Mouse (Mus musculus): Measurements from ENCODE around the gene Fat1.

Gene Fat1

GRCm38 (mm10) chr8:44961492-44961891, 26.2 kb downstream of the Fat1 start:
- DNase-seq (ENCODE audit: low read depth, low spot score): no peak

GRCm38 (mm10) chr8:44962572-44963231, 27.5 kb downstream of the Fat1 start:
- DNase-seq (ENCODE audit: low read depth, low spot score): no peak

DNA sequence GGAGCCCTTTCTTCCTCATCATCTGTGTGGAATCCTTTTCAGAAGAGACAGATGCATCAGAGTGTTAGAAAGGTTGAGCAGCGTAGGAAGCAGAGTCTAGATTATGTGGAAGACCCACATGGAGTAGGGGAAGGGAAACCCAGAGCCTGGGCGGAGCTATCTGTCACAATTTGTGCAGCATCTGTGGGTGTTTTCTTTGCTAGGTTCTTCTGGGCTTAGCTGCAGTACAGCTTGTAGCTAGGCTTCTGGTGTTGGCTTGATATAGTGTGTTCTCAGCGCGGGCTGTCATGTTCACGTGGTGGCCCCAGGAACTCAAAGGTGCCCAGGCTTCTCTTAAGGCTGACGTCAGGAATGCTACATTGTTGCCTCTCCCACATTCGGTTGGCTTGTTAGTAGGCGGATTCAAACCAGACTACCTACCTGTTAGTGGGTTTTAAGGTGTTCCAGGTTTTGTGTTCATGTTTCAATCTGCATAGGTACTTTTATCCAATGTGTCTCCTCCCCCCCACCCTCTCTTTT, 32.3 kb downstream of the Fat1 start:
- DNase-seq (ENCODE audit: low read depth, low spot score): no peak

DNA sequence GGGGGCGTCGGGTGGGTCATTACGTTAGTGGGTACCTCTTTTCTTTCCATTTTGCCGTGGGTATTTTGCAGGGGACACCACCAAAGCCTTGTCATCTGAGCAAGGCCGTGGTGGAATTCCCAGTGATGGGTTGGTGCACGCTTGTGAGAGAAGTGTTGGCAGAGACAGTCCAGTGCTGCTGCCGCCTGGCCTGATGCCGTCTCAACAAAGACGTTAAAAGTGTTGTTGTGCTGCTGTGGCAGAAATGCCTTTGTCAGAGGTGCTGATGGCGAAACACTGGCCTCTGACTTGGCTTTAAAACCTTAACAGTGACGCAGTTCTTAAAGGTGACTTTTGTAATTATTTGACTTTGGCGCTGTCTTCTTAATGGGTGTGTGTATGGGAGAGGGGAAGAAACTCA, 34.8 kb downstream of the Fat1 start:
- DNase-seq (ENCODE audit: low read depth, low spot score): no peak

DNA sequence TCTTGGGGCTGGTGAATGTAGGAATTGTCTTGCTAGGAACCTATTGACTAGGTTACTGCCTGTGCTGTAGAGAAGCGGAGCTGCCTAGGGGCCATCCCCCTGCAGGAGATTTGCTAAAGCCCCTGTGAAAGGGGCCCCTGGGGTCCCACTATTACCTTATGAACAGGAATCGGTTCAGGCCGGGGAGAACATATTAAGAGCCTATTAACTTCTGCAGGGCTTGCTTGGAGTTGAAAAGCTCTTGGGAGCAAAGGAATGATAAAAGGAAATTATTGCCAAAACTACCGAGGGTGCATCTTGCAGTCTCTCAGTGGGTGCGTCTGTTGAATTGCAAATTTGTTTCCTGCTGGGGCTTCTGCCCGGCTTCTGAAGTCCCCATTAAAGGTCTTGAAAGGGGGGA, 36.1 kb downstream of the Fat1 start:
- DNase-seq (ENCODE audit: low read depth, low spot score): no peak

- DNase-seq (ENCODE audit: low read depth, low spot score): no peak
Observed at GRCm38 (mm10) chr8:44971964-44972363, 36.7 kb downstream of the Fat1 start.

GRCm38 (mm10) chr8:44975113-44975512, 39.9 kb downstream of the Fat1 start:
- no peak for DNase-seq (ENCODE audit: low read depth, low spot score)

DNA sequence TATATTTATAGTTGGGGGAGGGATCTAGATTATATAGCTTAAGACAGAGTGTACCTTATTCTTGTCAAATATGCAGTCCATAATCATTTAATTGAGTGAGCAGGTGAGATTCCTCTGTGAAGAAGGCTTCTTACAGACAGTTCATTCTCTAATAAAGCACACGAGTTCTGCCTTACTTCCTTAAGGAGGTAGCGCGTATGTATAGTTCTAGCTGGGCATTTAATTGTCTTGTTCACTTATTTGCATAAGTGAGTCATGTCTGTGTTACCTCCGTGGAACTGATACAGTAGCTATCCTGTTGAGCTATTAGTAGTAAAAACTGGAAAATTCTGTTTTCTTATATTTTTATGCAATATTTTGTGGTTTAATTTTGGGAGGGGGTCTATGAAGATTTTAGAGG, 40.4 kb downstream of the Fat1 start:
- no peak for DNase-seq (ENCODE audit: low read depth, low spot score)

- DNase-seq (ENCODE audit: low read depth, low spot score): no peak
Observed at GRCm38 (mm10) chr8:44978622-44979021, 43.4 kb downstream of the Fat1 start.

DNA sequence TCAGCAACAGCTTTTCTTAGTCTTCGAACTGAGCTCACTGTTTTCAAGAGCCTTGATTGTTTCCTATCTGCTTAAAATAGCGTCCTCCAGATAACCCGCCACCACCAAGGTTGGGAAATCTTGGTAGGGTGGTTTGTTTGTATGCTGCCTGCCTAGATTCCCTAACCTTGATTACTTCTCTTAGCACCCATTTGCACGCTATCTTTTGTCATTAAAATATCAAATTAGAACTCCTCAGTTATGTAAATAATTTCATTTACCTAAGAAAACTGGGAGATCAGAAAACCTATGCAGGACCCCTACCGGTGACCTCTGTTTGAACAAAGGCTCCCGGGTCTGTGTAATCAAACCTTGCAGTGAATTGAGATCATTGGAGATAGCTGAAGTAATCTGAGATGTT, 44.0 kb downstream of the Fat1 start:
- DNase-seq (ENCODE audit: low read depth, low spot score): no peak

DNA sequence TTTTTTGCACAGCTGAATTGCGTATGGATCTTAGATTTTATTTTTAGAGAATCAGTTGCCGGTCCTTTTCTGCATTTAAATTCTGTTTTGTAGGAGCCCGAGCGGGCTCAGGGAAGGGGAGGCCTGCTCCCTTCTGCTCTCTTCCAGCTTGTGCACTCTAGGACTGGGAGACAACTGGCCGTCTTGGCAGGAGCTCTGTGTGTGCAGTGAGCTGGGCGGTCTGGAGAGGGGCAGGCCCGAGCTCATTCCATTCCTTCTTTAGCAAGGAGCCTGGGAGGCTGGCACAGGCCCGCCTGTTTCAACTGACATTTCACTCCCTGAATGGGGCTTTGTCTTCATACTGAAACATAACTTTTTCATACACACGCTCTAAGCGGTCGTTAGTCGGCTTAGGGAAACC, 44.8 kb downstream of the Fat1 start:
- DNase-seq (ENCODE audit: low read depth, low spot score): no peak

DNA sequence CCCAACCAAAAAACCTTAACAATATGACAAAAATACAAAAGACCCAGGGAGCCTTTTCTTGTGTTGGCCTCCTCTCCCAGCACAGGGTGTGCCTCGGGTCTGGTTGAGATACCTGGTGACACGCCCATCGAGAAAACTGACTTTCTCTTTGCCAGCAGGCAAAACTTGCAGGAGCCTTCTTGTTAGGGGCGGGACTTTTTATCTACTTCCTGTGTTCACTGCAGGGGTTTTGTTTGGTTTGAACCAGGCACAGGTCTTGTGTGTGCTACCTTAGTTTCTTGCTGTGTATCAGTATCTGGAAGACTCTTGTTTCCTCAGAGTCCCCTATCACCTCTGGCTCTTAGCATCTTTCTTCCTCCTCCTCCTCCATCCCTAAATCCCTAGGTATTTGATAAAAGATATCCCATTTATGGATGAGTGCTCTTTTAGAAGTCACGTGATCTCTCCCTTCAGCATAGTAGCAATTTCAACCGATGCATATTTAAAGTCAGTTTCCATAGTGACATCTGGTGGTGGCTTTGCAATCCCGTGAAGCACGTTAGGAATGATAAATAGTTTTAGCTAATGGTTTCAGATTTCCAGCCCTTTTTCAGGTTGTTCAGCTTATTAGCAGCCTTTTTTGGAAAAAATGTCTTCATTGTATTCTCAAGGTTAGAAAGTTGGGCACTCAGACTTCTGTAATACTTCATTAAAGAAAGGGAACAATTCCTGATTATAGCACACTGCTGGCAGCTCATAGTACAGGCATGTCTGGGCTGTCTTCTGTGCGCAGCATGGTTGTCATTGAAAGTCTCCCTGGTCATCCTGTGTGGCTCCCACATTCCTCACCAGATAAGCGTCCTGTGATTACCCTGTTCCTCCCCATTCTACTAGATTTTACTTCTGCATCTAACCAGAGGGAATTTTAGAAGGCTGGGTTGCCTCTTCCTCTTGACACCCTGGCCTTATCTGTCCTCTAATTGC, 50.4 kb downstream of the Fat1 start:
- DNase-seq (ENCODE audit: low read depth, low spot score): no peak

GRCm38 (mm10) chr8:44991700-44992487, 56.6 kb downstream of the Fat1 start:
- no peak for DNase-seq (ENCODE audit: low read depth, low spot score)

DNA sequence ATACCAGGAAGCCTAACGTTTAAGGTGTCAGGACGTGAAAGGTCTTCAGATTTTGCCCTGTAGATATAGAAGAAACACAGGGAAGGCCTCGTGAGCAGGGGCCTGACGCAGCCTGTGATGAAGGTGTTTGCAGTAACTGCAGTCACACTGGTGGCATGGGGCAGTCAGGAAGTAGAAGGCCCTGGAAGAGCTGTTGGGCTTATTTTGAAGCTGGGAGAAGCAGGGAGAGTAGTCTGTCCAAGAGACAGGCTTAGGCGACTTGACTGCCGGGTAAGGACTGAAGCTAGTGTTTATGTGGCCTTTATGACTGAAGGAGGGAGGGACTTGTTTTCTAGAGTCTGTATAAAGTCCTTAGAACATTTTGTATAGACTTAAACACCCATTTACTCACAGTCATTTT, 57.4 kb downstream of the Fat1 start:
- no peak for DNase-seq (ENCODE audit: low read depth, low spot score)

DNA sequence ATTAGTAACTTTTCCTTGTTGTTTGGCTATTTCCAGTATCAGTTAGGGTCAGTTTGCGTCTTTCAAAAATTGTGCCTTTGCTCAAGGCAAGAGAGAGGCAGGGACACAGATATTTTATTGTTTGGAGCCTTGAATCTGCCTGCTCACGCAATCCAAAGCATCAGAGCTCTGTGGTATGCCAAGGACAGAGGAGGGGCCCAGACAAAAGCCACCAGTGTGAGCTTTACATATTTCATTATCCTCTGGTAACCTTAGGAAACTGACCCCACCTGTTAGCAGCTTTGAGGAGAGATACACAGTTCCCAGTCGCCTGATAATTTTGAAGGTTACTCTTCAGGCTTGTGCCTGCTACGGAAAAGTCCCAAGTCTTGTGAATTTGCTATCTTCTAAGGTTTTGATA, 58.1 kb downstream of the Fat1 start:
- DNase-seq (ENCODE audit: low read depth, low spot score): no peak

DNA sequence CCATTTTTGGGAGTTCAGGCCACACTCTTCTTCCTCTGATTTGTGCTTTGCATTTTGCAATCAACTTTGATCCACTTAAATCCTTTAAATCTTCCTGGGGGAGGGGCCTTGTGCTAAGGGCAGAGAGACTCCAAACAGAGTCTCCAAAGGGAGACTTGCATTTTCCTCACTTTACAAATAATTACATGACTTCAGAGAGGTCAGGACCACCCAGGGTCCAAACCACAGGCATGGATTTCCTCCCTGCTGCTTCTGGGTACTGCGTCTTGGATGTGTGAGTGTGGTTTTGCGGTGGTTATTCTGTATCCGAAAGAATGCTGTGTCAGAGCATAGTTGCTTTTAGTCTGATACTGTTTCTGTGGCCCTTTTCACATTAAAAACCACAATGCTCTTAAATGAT, 61.2 kb downstream of the Fat1 start:
- DNase-seq (ENCODE audit: low read depth, low spot score): no peak

- DNase-seq (ENCODE audit: low read depth, low spot score): no peak
Observed at GRCm38 (mm10) chr8:44997321-44997720, 62.1 kb downstream of the Fat1 start.

DNA sequence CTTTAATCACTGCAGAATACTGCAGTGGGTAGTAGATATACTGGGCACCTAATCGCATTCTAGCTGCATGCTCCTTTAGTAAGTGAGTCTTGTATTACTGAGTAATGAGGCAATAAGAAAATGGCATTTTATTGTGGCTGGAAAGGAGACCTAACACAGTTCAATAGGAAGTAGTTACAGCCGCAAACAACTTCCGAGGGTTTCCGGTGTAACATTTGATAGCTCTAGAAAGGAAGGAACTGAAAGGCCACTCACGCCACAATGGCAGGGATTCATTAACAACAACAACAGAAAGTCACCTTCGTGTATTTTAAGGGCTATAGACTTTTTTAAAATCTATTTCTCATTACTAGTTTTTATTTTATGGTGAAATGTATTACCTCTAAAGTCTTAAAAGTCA, 62.6 kb downstream of the Fat1 start:
- no peak for DNase-seq (ENCODE audit: low read depth, low spot score)

DNA sequence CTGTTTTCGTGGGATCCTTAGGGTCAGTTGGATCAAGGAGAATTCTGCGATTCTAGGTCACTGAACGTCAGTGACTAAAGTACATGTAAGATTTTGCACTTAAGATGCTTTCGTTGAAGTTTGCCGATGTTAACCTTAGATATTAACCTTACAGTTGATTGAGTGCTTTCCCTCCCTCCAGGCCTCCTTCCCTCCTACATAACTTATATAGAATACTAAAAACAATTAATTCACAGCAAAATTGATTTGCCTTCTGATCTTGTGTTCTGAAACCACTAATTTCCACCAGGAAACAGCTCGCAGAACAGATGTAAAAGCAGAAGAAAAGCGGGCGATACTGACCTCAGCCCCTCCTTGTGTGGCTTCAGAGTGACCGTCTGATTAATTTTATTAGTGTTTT, 63.0 kb downstream of the Fat1 start:
- DNase-seq (ENCODE audit: low read depth, low spot score): no peak

DNA sequence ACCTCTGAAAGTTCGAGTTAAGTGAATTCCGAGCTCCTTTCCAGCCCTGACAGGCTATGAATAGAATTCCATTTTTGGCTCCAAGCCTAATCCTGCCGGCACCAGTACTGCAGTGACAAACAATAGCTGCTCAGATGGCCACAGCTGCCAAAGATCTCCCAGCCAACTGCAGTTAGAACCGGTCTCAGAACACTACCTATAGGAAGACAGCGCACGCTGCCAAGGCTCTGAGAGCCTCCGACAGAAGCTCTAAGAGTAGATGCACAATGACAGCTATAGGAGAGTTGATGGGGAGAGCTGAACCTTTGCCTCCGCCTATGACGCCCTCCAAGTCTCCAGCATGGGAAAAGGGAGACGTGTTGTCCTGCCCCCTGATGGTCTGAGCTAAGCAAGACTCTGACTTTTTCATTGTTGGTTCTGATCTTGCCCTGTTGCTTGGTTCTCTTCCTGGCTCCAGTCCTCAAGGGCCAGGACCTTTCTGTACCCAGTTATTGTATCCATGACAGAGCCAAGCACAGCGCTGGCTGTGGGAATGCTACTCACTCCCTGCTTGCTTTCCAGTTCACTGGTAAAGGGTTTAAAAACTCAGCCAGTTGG, 63.5 kb downstream of the Fat1 start:
- DNase-seq (ENCODE audit: low read depth, low spot score): no peak

GRCm38 (mm10) chr8:45001577-45002197, 66.4 kb downstream of the Fat1 start:
- no peak for DNase-seq (ENCODE audit: low read depth, low spot score)
